Mouse (Mus musculus): ENCODE measurements at regions not wholly inside any gene's neighbourhood (a gene's known extent, or its start where the extent isn't known, plus 50 kb on each side); places are given as distances from the start of the nearest gene placed in this dataset.

DNA sequence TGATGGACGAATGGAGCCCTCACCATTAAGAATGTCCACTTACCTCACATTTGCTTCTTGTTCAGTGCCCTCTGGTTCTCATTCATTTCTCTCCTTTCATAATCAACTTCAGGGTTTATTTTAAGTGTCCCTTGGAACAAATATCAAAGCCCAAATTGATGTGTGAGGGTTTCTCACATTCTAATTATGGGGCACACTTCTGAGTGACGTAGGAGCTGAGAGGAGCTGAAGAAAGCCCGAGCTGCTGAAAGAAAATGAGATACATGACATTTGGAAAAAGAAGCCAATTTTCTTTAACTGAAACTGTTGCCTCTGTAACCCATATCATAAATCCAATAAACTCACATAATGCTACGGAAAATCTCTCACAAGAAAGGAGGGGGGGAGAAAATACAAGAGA lies 134.8 kb upstream of the Srsf6 start:
- H3K4me1 ChIP-seq (replicated peaks) = no peaks in the 10 kb centered on the region
- 44% methylated on average over 4 of the region's 4 CpGs for WGBS
- H3K4me2 ChIP-seq = no peak overlapping the region
- no peak overlapping the region for H3K4me3 ChIP-seq
- H3K9ac ChIP-seq = no peak overlapping the region
- H3K27me3 ChIP-seq (replicated peaks) = no peaks in the 10 kb centered on the region
- ATAC-seq (ENCODE audit: insufficient number of reproducible peaks, low FRiP score) = no peak
- no peaks in the 10 kb centered on the region for H3K9me3 ChIP-seq (replicated peaks)
- no peak overlapping the region for H3K27ac ChIP-seq (ENCODE audit: poor library complexity, severe bottlenecking)
- no peaks in the 10 kb centered on the region for H3K36me3 ChIP-seq

DNA sequence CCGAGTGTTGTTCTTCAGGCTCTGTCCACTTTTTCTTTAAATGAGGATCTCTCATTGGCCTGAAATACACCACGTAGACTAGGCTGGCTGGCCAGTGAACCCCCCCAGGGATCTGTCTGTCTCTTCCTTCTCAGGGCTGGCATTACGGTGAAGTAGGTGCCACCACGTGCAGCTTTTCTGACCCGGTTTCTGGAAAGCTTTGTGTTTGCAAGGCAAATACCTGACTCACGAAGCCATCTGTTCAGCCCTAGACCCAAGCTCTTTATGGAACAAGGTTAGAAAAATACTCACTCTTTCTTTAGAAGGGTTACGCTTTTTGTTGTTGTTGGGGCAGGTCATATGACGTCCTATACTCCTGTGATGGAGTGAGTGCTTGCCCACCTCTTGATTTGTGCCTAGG lies 133.3 kb upstream of the Ptprt start:
- no peaks in the 10 kb centered on the region for H3K36me3 ChIP-seq
- H3K4me1 ChIP-seq (replicated peaks) = no peaks in the 10 kb centered on the region
- 82% methylated on average over 8 of the region's 8 CpGs for WGBS
- H3K27me3 ChIP-seq (replicated peaks) = no peaks in the 10 kb centered on the region
- H3K27ac ChIP-seq (ENCODE audit: poor library complexity, severe bottlenecking) = no peak overlapping the region
- H3K4me3 ChIP-seq = no peak overlapping the region
- H3K9ac ChIP-seq = no peak overlapping the region
- ATAC-seq (ENCODE audit: insufficient number of reproducible peaks, low FRiP score) = no peak
- no peak overlapping the region for H3K4me2 ChIP-seq
- H3K9me3 ChIP-seq (replicated peaks) = no peaks in the 10 kb centered on the region

DNA sequence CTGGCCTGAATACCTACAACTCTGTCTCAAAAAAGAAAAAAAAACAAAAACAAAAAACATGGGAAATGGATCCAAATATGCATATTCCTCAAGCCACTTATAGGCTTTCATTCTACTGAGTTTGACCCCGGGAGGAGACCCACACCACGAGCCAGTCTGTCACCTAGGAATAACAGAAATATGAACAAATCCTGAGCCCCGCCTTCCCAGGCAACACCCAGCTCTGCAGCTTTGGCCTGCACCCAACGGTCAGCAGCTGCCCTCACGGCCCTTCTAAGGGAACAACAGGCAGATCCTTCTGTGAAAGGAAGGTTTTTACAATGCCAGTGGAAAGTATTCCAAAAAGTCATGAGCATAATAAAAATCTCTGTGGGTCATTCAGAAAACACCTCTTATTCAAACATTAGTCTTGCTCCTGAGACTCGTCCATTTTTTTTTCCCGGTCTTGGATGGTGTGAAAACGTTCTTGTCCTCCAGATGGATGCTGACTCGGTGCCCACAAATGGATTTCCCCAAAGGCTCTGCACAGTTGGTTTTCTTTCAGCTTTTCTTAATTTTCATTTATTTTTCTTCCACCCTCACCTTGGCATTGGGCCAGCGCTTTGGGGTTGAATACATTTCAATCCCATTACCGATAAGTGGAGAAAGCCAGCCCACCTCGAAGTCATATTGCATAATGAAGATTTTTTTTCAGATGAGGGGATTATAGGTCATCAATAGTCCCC lies 130.6 kb upstream of the Ptprt start:
- H3K27ac ChIP-seq (ENCODE audit: poor library complexity, severe bottlenecking) = no peak overlapping the region
- H3K9me3 ChIP-seq (replicated peaks) = no peaks in the 10 kb centered on the region
- no peaks in the 10 kb centered on the region for H3K4me1 ChIP-seq (replicated peaks)
- H3K27me3 ChIP-seq (replicated peaks) = no peaks in the 10 kb centered on the region
- H3K9ac ChIP-seq = no peak overlapping the region
- H3K4me2 ChIP-seq = no peak overlapping the region
- WGBS = 80% methylated on average over 12 of the region's 12 CpGs
- H3K4me3 ChIP-seq = no peak overlapping the region
- H3K36me3 ChIP-seq = no peaks in the 10 kb centered on the region
- no peak for ATAC-seq (ENCODE audit: insufficient number of reproducible peaks, low FRiP score)

DNA sequence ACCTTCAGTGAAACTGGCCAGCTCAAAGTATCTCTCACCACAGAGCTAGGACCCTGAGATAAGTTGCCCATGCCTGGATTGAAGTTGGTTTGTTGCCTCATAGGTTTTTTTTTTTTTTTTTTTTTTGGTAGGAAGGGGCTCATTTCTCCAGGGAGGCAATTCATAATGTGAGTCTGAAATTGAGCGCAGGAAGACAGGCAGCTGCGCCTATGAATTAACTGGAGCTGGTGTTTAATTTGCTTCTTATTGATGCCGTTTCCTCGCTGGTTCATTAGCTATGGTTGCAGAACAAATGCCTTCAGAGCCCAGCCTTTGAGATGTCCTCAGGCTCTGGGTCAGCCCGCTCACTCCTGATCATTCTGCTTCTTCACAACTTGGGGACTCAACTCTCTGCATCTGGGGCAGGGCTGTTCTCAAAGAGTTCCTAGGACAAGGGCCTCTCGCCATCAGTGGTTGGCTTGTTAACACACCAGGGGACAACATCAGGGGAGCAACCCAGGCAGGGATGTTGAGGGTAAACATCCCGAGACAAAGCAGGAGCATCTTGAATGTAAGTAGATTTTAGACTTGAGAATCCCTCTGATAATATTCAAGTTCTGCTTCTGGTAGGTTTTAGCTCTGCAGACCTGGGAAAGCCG lies 123.3 kb upstream of the Ptprt start:
- WGBS = 68% methylated on average over 8 of the region's 8 CpGs
- H3K27me3 ChIP-seq (replicated peaks) = no peaks in the 10 kb centered on the region
- H3K9ac ChIP-seq = no peak overlapping the region
- no peak for ATAC-seq (ENCODE audit: insufficient number of reproducible peaks, low FRiP score)
- no peaks in the 10 kb centered on the region for H3K36me3 ChIP-seq
- no peaks in the 10 kb centered on the region for H3K9me3 ChIP-seq (replicated peaks)
- no peak overlapping the region for H3K4me2 ChIP-seq
- no peak overlapping the region for H3K4me3 ChIP-seq
- no peaks in the 10 kb centered on the region for H3K4me1 ChIP-seq (replicated peaks)
- H3K27ac ChIP-seq (ENCODE audit: poor library complexity, severe bottlenecking) = no peak overlapping the region

DNA sequence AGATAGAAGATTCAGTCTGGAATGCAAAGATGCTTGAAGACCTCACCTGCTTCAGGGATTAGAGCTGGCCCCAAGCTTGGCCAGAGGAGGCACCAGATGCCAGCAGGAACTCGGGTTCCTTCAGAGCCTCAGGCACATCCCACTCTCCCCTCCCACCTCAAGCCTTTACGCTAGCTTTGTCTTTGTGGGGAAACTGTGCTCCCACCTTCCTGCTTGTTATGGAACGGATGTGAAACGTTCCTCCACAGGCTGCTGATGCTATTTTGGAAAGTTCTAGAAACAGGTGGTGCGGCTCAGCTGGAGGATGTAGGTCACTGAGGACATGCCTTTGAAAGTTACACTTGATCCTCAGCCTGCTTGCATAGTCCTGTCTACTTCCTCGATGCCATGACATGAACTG lies 120.7 kb upstream of the Ptprt start:
- no peak overlapping the region for H3K4me2 ChIP-seq
- no peaks in the 10 kb centered on the region for H3K4me1 ChIP-seq (replicated peaks)
- no peaks in the 10 kb centered on the region for H3K27me3 ChIP-seq (replicated peaks)
- no peak overlapping the region for H3K27ac ChIP-seq (ENCODE audit: poor library complexity, severe bottlenecking)
- no peaks in the 10 kb centered on the region for H3K9me3 ChIP-seq (replicated peaks)
- no peak overlapping the region for H3K9ac ChIP-seq
- H3K4me3 ChIP-seq = no peak overlapping the region
- ATAC-seq (ENCODE audit: insufficient number of reproducible peaks, low FRiP score) = no peak
- H3K36me3 ChIP-seq = no peaks in the 10 kb centered on the region
- WGBS = 74% methylated on average over 6 of the region's 6 CpGs

DNA sequence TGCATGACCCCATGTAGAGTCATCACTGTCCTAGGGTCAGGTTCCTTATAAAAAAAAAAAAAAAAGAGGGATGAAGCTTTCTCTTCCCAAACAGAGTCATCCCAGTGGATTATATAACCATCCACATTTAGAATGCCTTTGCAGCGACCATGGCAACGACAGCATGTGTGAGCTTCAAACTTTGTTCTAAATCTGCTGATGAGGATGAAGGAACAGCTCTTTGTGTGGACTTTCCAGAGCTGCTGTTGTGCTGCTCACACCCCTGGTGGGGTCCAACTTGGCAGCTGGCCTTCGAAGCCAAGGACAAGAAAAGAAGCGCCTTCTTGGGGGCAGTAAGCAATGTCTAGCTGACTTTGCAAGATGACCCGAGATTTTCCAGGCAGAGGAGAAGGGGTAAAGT lies 115.6 kb upstream of the Ptprt start:
- H3K4me3 ChIP-seq = no peak overlapping the region
- no peak overlapping the region for H3K27ac ChIP-seq (ENCODE audit: poor library complexity, severe bottlenecking)
- H3K9ac ChIP-seq = no peak overlapping the region
- H3K4me2 ChIP-seq = no peak overlapping the region
- ATAC-seq (ENCODE audit: insufficient number of reproducible peaks, low FRiP score) = no peak
- no peaks in the 10 kb centered on the region for H3K27me3 ChIP-seq (replicated peaks)
- H3K4me1 ChIP-seq (replicated peaks) = no peaks in the 10 kb centered on the region
- WGBS = 77% methylated on average over 5 of the region's 5 CpGs
- no peaks in the 10 kb centered on the region for H3K36me3 ChIP-seq
- H3K9me3 ChIP-seq (replicated peaks) = no peaks in the 10 kb centered on the region

DNA sequence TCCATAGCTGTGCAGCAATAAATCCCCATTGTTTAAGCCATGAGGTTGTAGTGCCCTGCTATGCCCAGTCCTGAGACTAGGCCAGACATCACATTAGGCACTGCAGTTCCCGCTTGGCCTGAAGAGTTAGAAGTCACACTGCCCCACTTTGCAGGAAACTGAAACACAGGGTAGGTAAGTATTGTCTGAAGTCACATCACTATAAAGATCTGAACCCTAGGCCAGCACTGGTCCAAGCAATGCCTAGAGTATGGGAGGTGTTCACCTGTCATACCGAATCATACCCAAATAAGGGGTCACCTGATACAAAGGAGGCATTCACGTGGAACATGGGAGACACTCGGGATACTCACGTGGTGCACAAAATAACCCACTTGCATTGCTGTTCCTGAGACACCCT lies 111.6 kb upstream of the Ptprt start:
- no peaks in the 10 kb centered on the region for H3K4me1 ChIP-seq (replicated peaks)
- no peak overlapping the region for H3K4me2 ChIP-seq
- H3K36me3 ChIP-seq = no peaks in the 10 kb centered on the region
- 85% methylated on average over 5 of the region's 5 CpGs for WGBS
- ATAC-seq (ENCODE audit: insufficient number of reproducible peaks, low FRiP score) = no peak
- no peak overlapping the region for H3K4me3 ChIP-seq
- H3K27ac ChIP-seq (ENCODE audit: poor library complexity, severe bottlenecking) = no peak overlapping the region
- no peak overlapping the region for H3K9ac ChIP-seq
- no peaks in the 10 kb centered on the region for H3K9me3 ChIP-seq (replicated peaks)
- no peaks in the 10 kb centered on the region for H3K27me3 ChIP-seq (replicated peaks)

DNA sequence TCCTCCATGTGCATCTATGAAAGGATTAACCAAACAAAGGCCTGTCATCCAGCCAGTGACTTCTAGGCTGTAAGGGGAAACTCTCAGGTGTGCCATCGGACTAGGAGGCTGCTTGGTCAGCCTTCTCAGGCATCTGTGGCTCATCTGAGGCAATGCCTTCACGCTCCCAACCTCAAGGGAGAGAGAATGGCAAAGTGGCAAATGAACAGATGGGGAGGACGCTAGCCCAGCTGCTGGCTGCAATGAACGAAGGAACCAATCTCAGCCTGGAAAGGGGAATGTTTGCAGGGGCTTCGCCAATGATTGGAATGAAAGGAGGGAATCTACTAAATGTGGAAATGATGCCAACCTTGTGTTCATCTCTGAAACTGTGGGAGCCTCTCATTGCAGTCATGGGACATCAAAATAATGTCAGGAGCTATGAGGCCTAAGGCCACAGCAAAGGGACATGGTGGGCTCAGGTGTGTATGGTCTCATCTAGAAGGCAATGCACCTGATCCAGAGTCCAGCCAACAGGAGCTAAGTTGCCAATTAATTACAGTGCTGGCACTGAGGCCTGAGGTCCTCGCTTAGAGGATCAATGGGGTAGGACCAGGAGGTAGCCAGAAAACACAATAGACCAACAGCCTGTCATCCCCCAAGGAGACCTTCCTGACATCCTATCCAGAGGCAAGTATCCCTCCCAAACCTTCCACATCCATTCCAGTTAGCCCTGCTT lies 108.9 kb upstream of the Ptprt start:
- H3K27ac ChIP-seq (ENCODE audit: poor library complexity, severe bottlenecking) = no peak overlapping the region
- no peaks in the 10 kb centered on the region for H3K27me3 ChIP-seq (replicated peaks)
- H3K9me3 ChIP-seq (replicated peaks) = no peaks in the 10 kb centered on the region
- no peaks in the 10 kb centered on the region for H3K4me1 ChIP-seq (replicated peaks)
- 75% methylated on average over 6 of the region's 6 CpGs for WGBS
- no peak for ATAC-seq (ENCODE audit: insufficient number of reproducible peaks, low FRiP score)
- no peaks in the 10 kb centered on the region for H3K36me3 ChIP-seq
- no peak overlapping the region for H3K4me3 ChIP-seq
- no peak overlapping the region for H3K4me2 ChIP-seq
- no peak overlapping the region for H3K9ac ChIP-seq

DNA sequence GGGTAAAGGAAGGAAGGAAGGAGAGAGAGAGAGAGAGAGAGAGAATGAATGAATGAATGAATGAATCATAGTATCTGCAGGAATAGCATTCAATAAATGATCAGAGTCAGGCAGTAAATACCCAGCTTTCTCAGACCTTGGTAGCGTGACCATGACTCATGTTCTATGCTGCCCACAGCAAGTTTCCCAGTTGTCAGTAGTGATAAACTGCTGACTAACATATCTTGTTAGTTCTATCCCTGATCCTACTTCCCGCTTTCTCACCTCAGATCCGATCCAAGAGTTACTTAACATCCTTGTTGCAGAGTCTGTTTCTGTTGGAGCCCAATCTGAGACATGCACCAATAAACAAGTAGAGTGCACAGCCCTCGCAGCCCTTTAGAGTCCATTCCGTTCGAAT lies 103.1 kb upstream of the Ptprt start:
- ATAC-seq (ENCODE audit: insufficient number of reproducible peaks, low FRiP score) = no peak
- H3K27me3 ChIP-seq (replicated peaks) = no peaks in the 10 kb centered on the region
- no peaks in the 10 kb centered on the region for H3K4me1 ChIP-seq (replicated peaks)
- H3K36me3 ChIP-seq = no peaks in the 10 kb centered on the region
- H3K4me3 ChIP-seq = no peak overlapping the region
- H3K27ac ChIP-seq (ENCODE audit: poor library complexity, severe bottlenecking) = no peak overlapping the region
- no peak overlapping the region for H3K9ac ChIP-seq
- 81% methylated on average over 6 of the region's 6 CpGs for WGBS
- H3K4me2 ChIP-seq = no peak overlapping the region
- no peaks in the 10 kb centered on the region for H3K9me3 ChIP-seq (replicated peaks)

DNA sequence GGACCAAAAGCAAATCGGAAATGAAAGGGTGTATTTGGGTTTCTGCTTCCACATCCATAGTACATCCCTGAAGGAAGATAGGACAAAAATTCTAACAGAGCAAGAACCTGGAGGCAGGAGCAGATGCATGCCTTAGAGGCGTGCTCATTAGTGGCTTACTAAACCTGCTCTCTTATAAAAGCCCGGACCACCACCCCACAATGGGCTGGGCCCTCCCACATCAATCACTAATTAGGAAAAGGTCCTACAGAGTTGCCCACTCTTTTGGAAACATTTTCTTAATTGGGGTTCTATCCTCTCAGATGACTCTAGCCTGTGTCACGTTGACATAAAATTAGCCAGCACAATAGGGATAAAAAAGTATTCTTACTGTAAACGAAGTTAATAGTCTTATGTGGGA lies 79.6 kb upstream of the Ptprt start:
- Histone ChIP-seq H3K27me3 (replicated peaks) (no peaks in the 10 kb centered on the region), H3K4me3 (no peak overlapping the region), H3K9ac (no peak overlapping the region), H3K9me3 (replicated peaks) (no peaks in the 10 kb centered on the region), H3K4me1 (replicated peaks) (no peaks in the 10 kb centered on the region), H3K27ac (ENCODE audit: poor library complexity, severe bottlenecking) (no peak overlapping the region), H3K36me3 (no peaks in the 10 kb centered on the region), H3K4me2 (no peak overlapping the region)
- WGBS = 76% methylated on average over 5 of the region's 5 CpGs
- ATAC-seq (ENCODE audit: insufficient number of reproducible peaks, low FRiP score) = no peak

DNA sequence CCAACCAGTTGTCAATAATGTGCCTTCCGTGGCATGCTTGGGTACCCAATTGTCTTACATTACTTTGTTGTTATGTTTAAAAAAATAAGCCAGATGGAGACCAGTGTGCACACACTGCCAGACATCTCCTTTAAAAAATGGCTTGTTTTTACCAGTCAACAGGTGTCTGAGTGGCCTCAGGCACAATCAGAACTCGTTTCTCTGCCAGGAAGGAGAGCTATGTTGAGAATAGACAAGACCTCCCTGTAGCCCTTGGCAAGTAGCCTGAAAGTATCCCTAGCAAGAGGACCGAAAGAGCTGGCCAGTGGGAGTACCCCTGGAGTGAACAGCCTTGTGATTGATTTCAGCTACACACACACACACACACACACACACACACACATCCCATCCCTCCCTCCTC lies 74.8 kb upstream of the Ptprt start:
- no peak for ATAC-seq (ENCODE audit: insufficient number of reproducible peaks, low FRiP score)
- Histone ChIP-seq H3K4me2 (no peak overlapping the region), H3K36me3 (no peaks in the 10 kb centered on the region), H3K4me3 (no peak overlapping the region), H3K9me3 (replicated peaks) (no peaks in the 10 kb centered on the region), H3K27ac (ENCODE audit: poor library complexity, severe bottlenecking) (no peak overlapping the region), H3K9ac (no peak overlapping the region), H3K27me3 (replicated peaks) (no peaks in the 10 kb centered on the region), H3K4me1 (replicated peaks) (no peaks in the 10 kb centered on the region)
- 51% methylated on average over 3 of the region's 3 CpGs for WGBS

All from heart, embryonic 12.5 days (tissue).